Mouse (Mus musculus): ENCODE results near the gene Stra6.

DNA sequence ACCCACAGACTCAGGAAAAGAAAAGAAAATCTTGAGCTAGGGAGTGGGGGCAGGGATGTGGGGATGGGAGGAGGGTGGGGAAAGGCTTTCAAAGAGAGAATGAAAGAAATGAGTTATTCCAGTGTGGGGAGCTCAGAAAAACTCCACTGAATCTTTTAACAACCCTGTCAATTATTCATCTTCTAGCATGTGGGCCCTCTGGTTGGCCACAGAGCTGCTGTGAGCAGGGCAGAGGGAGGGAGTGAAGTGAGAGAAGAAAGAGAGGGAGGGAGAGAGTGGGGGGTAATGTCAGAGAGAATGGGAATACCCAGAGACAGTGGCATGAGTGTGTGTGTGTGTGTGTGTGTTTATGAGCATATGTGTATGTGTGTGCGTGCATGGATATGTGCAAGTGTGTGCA lies 9.6 kb upstream of the Stra6 start:
- no peak for TF ChIP-seq USF1 (IDR thresholded peaks at IDR 0.05; ENCODE audit: low read depth, low read length)
- no peak for TF ChIP-seq CTCF (conservative IDR thresholded peaks at IDR 0.05 in 1 of 2, IDR thresholded peaks at IDR 0.05 in 1 of 2; ENCODE audit: low read depth in 2 of 2, low read length in 2 of 2)
- no peak for TF ChIP-seq RCOR1 (conservative IDR thresholded peaks at IDR 0.05; ENCODE audit: low read depth, low read length)
- TF ChIP-seq MXI1 (IDR thresholded peaks at IDR 0.05; ENCODE audit: low read depth, low read length) = no peak
- no peak for TF ChIP-seq KAT2A (IDR thresholded peaks at IDR 0.05; ENCODE audit: insufficient replicate concordance, low read length)
- no peak for TF ChIP-seq UBTF (IDR thresholded peaks at IDR 0.05; ENCODE audit: low read depth, low read length)
- TF ChIP-seq POLR2A (IDR thresholded peaks at IDR 0.05; ENCODE audit: low read depth, low read length) = no peak
- TF ChIP-seq POLR2AphosphoS2 (IDR thresholded peaks at IDR 0.05; ENCODE audit: low read depth, low read length) = no peak
- no peak for TF ChIP-seq ZNF384 (IDR thresholded peaks at IDR 0.05; ENCODE audit: low read depth, low read length)
- TF ChIP-seq HCFC1 (IDR thresholded peaks at IDR 0.05; ENCODE audit: low read depth, low read length) = no peak
- TF ChIP-seq CHD2 (IDR thresholded peaks at IDR 0.05; ENCODE audit: low read length) = no peak

Data from CH12.LX (cell line).